Mouse (Mus musculus) neural tube, embryonic 11.5 days (tissue): ENCODE data around the gene Prl2c5. TPM values are rescaled to one million over a fixed set of nuclear protein-coding genes. Genes with fewer than 3 reads are reported as not detected.
"Not testable (repeated sequence)": the region's sequence is repeated elsewhere in the genome, so short reads cannot be mapped to it uniquely, and the experiment has no call there.

ENCODE experiments used
- ATAC-seq: fragments of 200-750 bp; cut with Nextera tagmentation; 2 replicates; pipeline ENCODE4 v1.8.0; 2017; ENCODE audit warnings: moderate number of reproducible peaks, mild to moderate bottlenecking, moderate TSS enrichment, moderate library complexity; ENCODE audit not compliant: insufficient read depth, low FRiP score, low TSS enrichment
- DNase-seq: peaks from one replicate; pipeline ENCODE4 v3.0.0-alpha.2; 2015; ENCODE audit warnings: low spot score
- H3K27ac ChIP-seq: fragments of 300-500 bp; sonication (generic); 2 replicates; pipeline ENCODE4 v1.5.1; 2014; ENCODE audit warnings: low read depth, mild to moderate bottlenecking, low read length
- H3K27me3 ChIP-seq: fragments of 300-500 bp; sonication (generic); 2 replicates; pipeline ENCODE4 v1.6.1; 2014; ENCODE audit warnings: mild to moderate bottlenecking, low read length, mixed read lengths; ENCODE audit not compliant: control insufficient read depth, insufficient read depth
- H3K36me3 ChIP-seq: fragments of 300-500 bp; sonication (generic); 2 replicates; pipeline ENCODE4 v1.6.1; 2014; ENCODE audit warnings: mild to moderate bottlenecking, low read length, moderate library complexity, mixed read lengths; ENCODE audit not compliant: control insufficient read depth, insufficient read depth
- H3K4me1 ChIP-seq: fragments of 300-500 bp; sonication (generic); 2 replicates; pipeline ENCODE4 v1.6.1; 2014; ENCODE audit warnings: low read length, mixed read lengths; ENCODE audit not compliant: control insufficient read depth, insufficient read depth
- H3K4me2 ChIP-seq: fragments of 300-500 bp; sonication (generic); 2 replicates; pipeline ENCODE4 v1.6.1; 2014; ENCODE audit warnings: low read depth, mild to moderate bottlenecking, moderate library complexity
- H3K4me3 ChIP-seq: fragments of 300-500 bp; sonication (generic); 2 replicates; pipeline ENCODE4 v1.5.1; 2014; ENCODE audit warnings: low read depth, low read length
- H3K9ac ChIP-seq: fragments of 300-500 bp; sonication (generic); 2 replicates; pipeline ENCODE4 v1.6.1; 2014; ENCODE audit warnings: mild to moderate bottlenecking, low read length
- H3K9me3 ChIP-seq: fragments of 300-500 bp; sonication (generic); 2 replicates; pipeline ENCODE4 v1.6.1; 2016; ENCODE audit warnings: low read length; ENCODE audit not compliant: control insufficient read depth
- WGBS: fragments of 180-500 bp; shearing (Covaris S2); extraction: QIAGEN DNeasy Blood & Tissue Kit; methylation state at CpG from one replicate; pipeline ENCODE4 v1.1.7; 2014; 5-methylcytosine and 5-hydroxymethylcytosine counted together
- polyA plus RNA-seq: library from polyadenylated mRNA; unstranded; fragments of >200 nt; fragmentation: Nextera tagmentation; extraction: Ambion mirVana; gene quantifications from 2 replicates; pipeline ENCODE4 v1.2.1, GENCODE M21; 2014

Gene Prl2c5
- not detected in 2 replicates for polyA plus RNA-seq

GRCm38 (mm10) chr13:13182415-13182814, at the start of gene Prl2c5:
Prl2c5 (plus strand) TSS chr13:13182715.
- not testable (repeated sequence) for H3K27me3 ChIP-seq, H3K4me2 ChIP-seq, H3K4me1 ChIP-seq, H3K9ac ChIP-seq, H3K9me3 ChIP-seq, H3K36me3 ChIP-seq, H3K4me3 ChIP-seq, H3K27ac ChIP-seq, DNase-seq, ATAC-seq
- WGBS = 74% methylated on average over 2 of the region's 2 CpGs

- H3K9ac ChIP-seq, H3K4me1 ChIP-seq, H3K9me3 ChIP-seq, H3K4me2 ChIP-seq, H3K27ac ChIP-seq, ATAC-seq, DNase-seq, H3K36me3 ChIP-seq, H3K4me3 ChIP-seq, H3K27me3 ChIP-seq: not testable (repeated sequence)
- 69% methylated on average over 4 of the region's 7 CpGs for WGBS
Measured at GRCm38 (mm10) chr13:13162777-13163485, 19.6 kb upstream of the Prl2c5 start.

- not testable (repeated sequence) for H3K27me3 ChIP-seq, ATAC-seq, H3K36me3 ChIP-seq, H3K4me1 ChIP-seq, H3K4me2 ChIP-seq, H3K27ac ChIP-seq, DNase-seq, H3K9ac ChIP-seq, H3K4me3 ChIP-seq, H3K9me3 ChIP-seq
- 91% methylated on average over 2 of the region's 2 CpGs for WGBS
Measured at GRCm38 (mm10) chr13:13168631-13169030, 13.9 kb upstream of the Prl2c5 start.

- H3K9ac ChIP-seq, H3K36me3 ChIP-seq, H3K27me3 ChIP-seq, H3K4me3 ChIP-seq, DNase-seq, ATAC-seq, H3K9me3 ChIP-seq, H3K27ac ChIP-seq, H3K4me2 ChIP-seq, H3K4me1 ChIP-seq: not testable (repeated sequence)
- 61% methylated on average over 1 of the region's 1 CpGs for WGBS
Measured at GRCm38 (mm10) chr13:13173616-13174136, 8.8 kb upstream of the Prl2c5 start.

GRCm38 (mm10) chr13:13175736-13176135, 6.8 kb upstream of the Prl2c5 start:
- H3K4me2 ChIP-seq, ATAC-seq, H3K4me1 ChIP-seq, H3K27ac ChIP-seq, H3K27me3 ChIP-seq, H3K4me3 ChIP-seq, DNase-seq, H3K9me3 ChIP-seq, H3K9ac ChIP-seq, H3K36me3 ChIP-seq: not testable (repeated sequence)
- 57% methylated on average over 2 of the region's 2 CpGs for WGBS

- not testable (repeated sequence) for H3K4me3 ChIP-seq, DNase-seq, H3K27me3 ChIP-seq, H3K9me3 ChIP-seq, H3K4me1 ChIP-seq, ATAC-seq, H3K36me3 ChIP-seq, H3K4me2 ChIP-seq, H3K27ac ChIP-seq, H3K9ac ChIP-seq
Measured at GRCm38 (mm10) chr13:13211168-13211567, 28.7 kb downstream of the Prl2c5 start.

- not testable (repeated sequence) for H3K27me3 ChIP-seq, ATAC-seq, H3K27ac ChIP-seq, H3K36me3 ChIP-seq, H3K9ac ChIP-seq, H3K9me3 ChIP-seq, H3K4me1 ChIP-seq, H3K4me2 ChIP-seq, H3K4me3 ChIP-seq, DNase-seq
- WGBS = 85% methylated on average over 2 of the region's 2 CpGs
Measured at GRCm38 (mm10) chr13:13216363-13216762, 33.8 kb downstream of the Prl2c5 start.

GRCm38 (mm10) chr13:13220231-13220630, 37.7 kb downstream of the Prl2c5 start:
- not testable (repeated sequence) for H3K9ac ChIP-seq, DNase-seq, H3K4me3 ChIP-seq, H3K27ac ChIP-seq, H3K27me3 ChIP-seq, H3K4me2 ChIP-seq, H3K9me3 ChIP-seq, ATAC-seq, H3K4me1 ChIP-seq, H3K36me3 ChIP-seq
- WGBS = 74% methylated on average over 5 of the region's 5 CpGs

- not testable (repeated sequence) for H3K36me3 ChIP-seq, DNase-seq, H3K4me2 ChIP-seq, H3K9me3 ChIP-seq, H3K27ac ChIP-seq, ATAC-seq, H3K9ac ChIP-seq, H3K4me3 ChIP-seq, H3K4me1 ChIP-seq, H3K27me3 ChIP-seq
- WGBS = 0% methylated on average over 1 of the region's 1 CpGs
Measured at GRCm38 (mm10) chr13:13237456-13237855, 54.9 kb downstream of the Prl2c5 start.
